17 mouse cellular contexts compared by ENCODE assay signal in genomic region chr14:33658331-33658730, GRCm38 (mm10).
"Had no signal": no experiment of that assay in that cellular context is flagged by ENCODE, and none has a peak within 500 bp of the region (broad histone marks: within the 10 kb centered on the region; RNA-seq: fewer than 3 reads in every experiment).

No protein-coding gene starts in this region.

- H3K27ac ChIP-seq: liver, embryonic 12.5 days; liver, embryonic 14.5 days; midbrain, embryonic 10.5 days; midbrain, embryonic 12.5 days; neural tube, embryonic 13.5 days; neural tube, embryonic 15.5 days had no signal

- DNase-seq: midbrain, embryonic 14.5 days; retina, postnatal 1 day; right cerebral cortex, adult 18-20 months; right cerebral cortex, postnatal 25 days; right cerebral cortex, postnatal 4 days; spleen, adult 18-20 months; thymus, adult 2 months; thymus, postnatal 25 days; thymus, postnatal 4 days had no signal

- ATAC-seq: liver, embryonic 12.5 days; midbrain, embryonic 16.5 days had no signal

- H3K9me3 ChIP-seq: liver, embryonic 12.5 days; midbrain, embryonic 10.5 days; midbrain, embryonic 12.5 days; neural tube, embryonic 13.5 days; neural tube, embryonic 15.5 days had no signal

- H3K4me3 ChIP-seq: liver, embryonic 12.5 days; midbrain, embryonic 10.5 days; midbrain, embryonic 12.5 days; myocyte; neural tube, embryonic 13.5 days; neural tube, embryonic 15.5 days had no signal

- H3K27me3 ChIP-seq: liver, embryonic 12.5 days; midbrain, embryonic 12.5 days; neural tube, embryonic 13.5 days; neural tube, embryonic 15.5 days had no signal

- H3K9ac ChIP-seq: liver, embryonic 12.5 days; liver, embryonic 14.5 days; midbrain, embryonic 12.5 days; neural tube, embryonic 13.5 days; neural tube, embryonic 15.5 days had no signal

- H3K36me3 ChIP-seq: liver, embryonic 12.5 days; midbrain, embryonic 10.5 days; midbrain, embryonic 12.5 days; neural tube, embryonic 13.5 days; neural tube, embryonic 15.5 days had no signal

- H3K4me1 ChIP-seq: liver, embryonic 12.5 days; midbrain, embryonic 10.5 days; midbrain, embryonic 12.5 days; neural tube, embryonic 13.5 days; neural tube, embryonic 15.5 days had no signal

- H3K4me2 ChIP-seq: liver, embryonic 12.5 days; midbrain, embryonic 12.5 days; neural tube, embryonic 13.5 days; neural tube, embryonic 15.5 days had no signal
